In the genomic region with DNA sequence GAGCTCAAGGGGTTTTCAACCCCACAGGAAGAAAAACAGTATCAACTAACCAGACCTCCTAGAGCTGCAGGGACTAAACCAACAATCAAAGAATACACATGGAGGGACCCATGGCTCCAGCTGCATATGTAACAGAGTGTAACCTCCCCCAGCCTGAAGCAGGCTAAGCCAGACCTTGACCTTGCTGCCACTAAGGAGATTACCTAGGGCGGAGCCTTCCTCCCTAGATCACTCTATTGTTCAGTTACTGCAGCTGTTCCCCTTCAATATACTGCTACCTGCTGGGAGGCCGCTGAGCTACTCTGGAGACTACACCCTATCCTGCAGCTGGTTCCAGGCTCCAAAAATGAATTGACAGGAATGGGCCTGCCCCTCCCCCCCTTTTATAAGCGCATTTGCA, we compare ENCODE assay signal across 14 mouse cellular contexts.
"Had no signal": no experiment of that assay in that cellular context is flagged by ENCODE, and none has a peak within 500 bp of the region (broad histone marks: within the 10 kb centered on the region; RNA-seq: fewer than 3 reads in every experiment).

No protein-coding gene starts in this region.

- H3K4me2 ChIP-seq: limb, embryonic 12.5 days; limb, embryonic 15.5 days; liver, embryonic 11.5 days; lung, embryonic 14.5 days had no signal

- H3K9me3 ChIP-seq: limb, embryonic 15.5 days had no signal

- H3K27me3 ChIP-seq: limb, embryonic 12.5 days; limb, embryonic 15.5 days had no signal

- H3K4me3 ChIP-seq: limb, embryonic 12.5 days; limb, embryonic 15.5 days had no signal

- H3K9ac ChIP-seq: limb, embryonic 12.5 days; limb, embryonic 15.5 days; liver, embryonic 14.5 days; liver, postnatal 0 days; lung, embryonic 14.5 days had no signal

- DNase-seq: kidney, postnatal 14 days; kidney, postnatal 4 days; left cerebral cortex, postnatal 4 days; liver, postnatal 0 days; lung, embryonic 14.5 days; midbrain, embryonic 14.5 days; thymus, adult 18-20 months; thymus, postnatal 36 days had no signal

- H3K27ac ChIP-seq: limb, embryonic 12.5 days; limb, embryonic 15.5 days; liver, embryonic 14.5 days; macrophage had no signal

- H3K36me3 ChIP-seq: limb, embryonic 12.5 days; limb, embryonic 15.5 days had no signal

- H3K4me1 ChIP-seq: limb, embryonic 12.5 days; limb, embryonic 15.5 days had no signal

- ATAC-seq: liver, postnatal 0 days; lung, postnatal 0 days had no signal
